Mouse (Mus musculus) stomach, adult 2 months (tissue): ENCODE measurements around the gene Kpna7. TPM values are rescaled to one million over a fixed set of nuclear protein-coding genes. Genes with fewer than 3 reads are reported as not detected.

ENCODE experiments used
- polyA plus RNA-seq: library from polyadenylated mRNA; depleted of rRNA; stranded (reverse); fragments of >200 nt; gene quantifications from 2 replicates; pipeline ENCODE4 v1.2.3, GENCODE M21; 2012; rRNA removed

Gene Kpna7
- polyA plus RNA-seq: 0.15 TPM in 1 of 2 replicates, not detected in the other

GRCm38 (mm10) chr5:145083632-145084451, at the start of gene Kpna7, which contains the start of gene Arpc1a:
Gene Kpna7 (minus strand): TSS chr5:145084030.
Gene Arpc1a (plus strand): TSS chr5:145083830.

DNA sequence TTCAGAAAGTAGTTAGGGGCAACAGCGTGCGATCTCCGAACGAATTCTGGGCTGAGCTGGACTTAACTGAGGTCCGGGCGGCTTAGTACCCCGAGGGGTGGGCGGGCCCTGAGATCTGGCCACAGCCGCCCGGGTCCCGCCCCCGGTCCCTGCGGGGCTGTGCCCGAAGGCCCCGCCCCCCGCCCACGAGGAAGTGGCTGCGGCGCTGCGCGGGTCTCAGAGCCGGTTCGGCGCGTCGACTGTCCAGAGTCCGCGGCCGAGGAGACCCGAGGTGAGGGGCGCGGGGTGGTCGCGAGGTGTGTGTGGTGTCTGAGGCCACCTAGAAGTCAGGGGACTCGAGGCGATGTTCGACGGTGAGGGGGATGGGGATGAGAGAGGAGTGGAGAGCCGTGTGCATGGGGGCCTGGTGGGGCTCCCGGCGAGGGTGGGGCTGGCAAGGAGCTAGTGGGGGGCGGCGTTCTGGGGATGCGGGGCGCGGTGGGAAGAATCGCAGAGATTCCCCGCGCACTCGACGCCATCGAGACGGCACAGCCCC, 30.3 kb upstream of the Kpna7 start, which contains the start of gene Arpc1b:
TSS of gene Arpc1b (plus strand) at position 145 of the 535 bp plus-strand sequence.

GRCm38 (mm10) chr5:145042690-145043089, 41.1 kb downstream of the Kpna7 start, which contains the start of gene 1700018F24Rik:
Gene 1700018F24Rik (plus strand): TSS chr5:145042990.

DNA sequence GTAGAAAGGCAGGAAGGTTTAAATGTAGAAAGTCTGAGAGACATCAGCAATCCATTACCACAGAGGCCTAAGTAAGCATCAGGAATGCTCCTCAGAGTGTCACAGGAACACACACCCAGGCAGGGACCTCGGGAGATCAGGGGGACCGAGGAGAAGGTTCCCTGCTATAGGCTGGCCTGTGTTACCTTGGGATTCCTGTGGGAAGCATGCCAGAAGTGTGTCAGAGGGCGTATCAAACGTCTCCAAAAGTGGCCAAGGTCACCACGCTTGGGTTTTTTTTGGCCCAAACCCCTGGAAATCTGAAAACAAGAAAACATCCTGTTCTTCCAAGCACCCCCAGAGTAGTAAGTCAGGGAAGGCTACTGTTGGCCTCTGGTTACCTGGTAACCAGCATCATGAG, 51.4 kb downstream of the Kpna7 start, which contains the start of gene Gm4871:
TSS of gene Gm4871 (minus strand) at position 364 of the 400 bp plus-strand sequence.

GRCm38 (mm10) chr5:144965639-144966351, 118.0 kb downstream of the Kpna7 start, which contains the start of gene Smurf1:
Gene Smurf1 (minus strand): TSS chr5:144965847.

Other genes starting within 250 kb of the Kpna7 start
- 14.7 and 15.0 TPM in 2 replicates for gene Smurf1, start 118.2 kb downstream of the Kpna7 start, polyA plus RNA-seq
- gene Gm4871, start 51.3 kb downstream of the Kpna7 start, polyA plus RNA-seq: not detected in 2 replicates
- gene 1700018F24Rik, start 41.0 kb downstream of the Kpna7 start, polyA plus RNA-seq: not detected in 2 replicates
- 44.3 and 48.9 TPM in 2 replicates for gene Arpc1a, start 200 bp downstream of the Kpna7 start, polyA plus RNA-seq
- 304 and 321 TPM in 2 replicates for gene Arpc1b, start 30.2 kb upstream of the Kpna7 start, polyA plus RNA-seq
- 12.1 and 13.0 TPM in 2 replicates for gene Pdap1, start 56.2 kb upstream of the Kpna7 start, polyA plus RNA-seq
- 23.2 and 25.2 TPM in 2 replicates for gene Bud31, start 56.3 kb upstream of the Kpna7 start, polyA plus RNA-seq
- gene Ptcd1, start 83.1 kb upstream of the Kpna7 start, polyA plus RNA-seq: 3.8 and 4.2 TPM in 2 replicates
- 11.0 and 11.7 TPM in 2 replicates for gene Cpsf4, start 83.2 kb upstream of the Kpna7 start, polyA plus RNA-seq
- gene Atp5j2, start 108.0 kb upstream of the Kpna7 start, polyA plus RNA-seq: 46.2 and 49.2 TPM in 2 replicates
- gene Zkscan14, start 117.8 kb upstream of the Kpna7 start, polyA plus RNA-seq: 0.90 and 0.97 TPM in 2 replicates
- 0.91 and 1.6 TPM in 2 replicates for gene Zkscan5, start 120.5 kb upstream of the Kpna7 start, polyA plus RNA-seq
- gene Zfp655, start 147.7 kb upstream of the Kpna7 start, polyA plus RNA-seq: 1.9 and 3.0 TPM in 2 replicates
- gene Zscan25, start 196.5 kb upstream of the Kpna7 start, polyA plus RNA-seq: 5.4 and 6.1 TPM in 2 replicates